Mouse (Mus musculus) forebrain, embryonic 14.5 days (tissue): ENCODE data around the gene Prep. TPM values are rescaled to one million over a fixed set of nuclear protein-coding genes. Genes with fewer than 3 reads are reported as not detected.

Experiments used
- ATAC-seq: fragments of 200-750 bp; cut with Nextera tagmentation; 2 replicates; pipeline ENCODE4 v1.8.0; 2017; ENCODE audit warnings: mild to moderate bottlenecking, moderate library complexity
- DNase-seq: peaks from one replicate; pipeline ENCODE4 v3.0.0-alpha.2; 2015; ENCODE audit warnings: low spot score
- H3K27ac ChIP-seq: fragments of 300-500 bp; sonication (generic); 2 replicates; pipeline ENCODE4 v1.5.1; 2014; ENCODE audit warnings: low read depth, mild to moderate bottlenecking, control low read depth, low read length, moderate library complexity
- H3K27me3 ChIP-seq: fragments of 300-500 bp; sonication (generic); replicated peaks from 2 replicates; pipeline ENCODE4 v1.6.1; 2014; ENCODE audit warnings: low read length, control low read depth, mixed read lengths; ENCODE audit not compliant: control insufficient read depth, insufficient read depth
- H3K36me3 ChIP-seq: fragments of 300-500 bp; sonication (generic); 2 replicates; pipeline ENCODE4 v1.6.1; 2014; ENCODE audit warnings: low read length, control low read depth; ENCODE audit not compliant: control insufficient read depth, insufficient read depth
- H3K4me1 ChIP-seq: fragments of 300-500 bp; sonication (generic); 2 replicates; pipeline ENCODE4 v1.6.1; 2014; ENCODE audit warnings: antibody characterized with exemption, low read length, control low read depth; ENCODE audit not compliant: control insufficient read depth, insufficient read depth
- H3K4me2 ChIP-seq: fragments of 300-500 bp; sonication (generic); 2 replicates; pipeline ENCODE4 v1.6.1; 2014; ENCODE audit warnings: mild to moderate bottlenecking, control low read depth, low read length
- H3K4me3 ChIP-seq: fragments of 300-500 bp; sonication (generic); 2 replicates; pipeline ENCODE4 v1.5.1; 2014; ENCODE audit warnings: low read depth, low read length, control low read depth
- H3K9ac ChIP-seq: fragments of 300-500 bp; sonication (generic); 2 replicates; pipeline ENCODE4 v1.6.1; 2014; ENCODE audit warnings: mild to moderate bottlenecking, low read length, control low read depth, moderate library complexity
- H3K9me3 ChIP-seq: fragments of 300-500 bp; sonication (generic); replicated peaks from 2 replicates; pipeline ENCODE4 v1.6.1; 2016; ENCODE audit warnings: low read length, control low read depth, mixed read lengths; ENCODE audit not compliant: control insufficient read depth
- WGBS: fragments of 180-500 bp; shearing (Covaris S2); extraction: QIAGEN DNeasy Blood & Tissue Kit; methylation state at CpG from one replicate; pipeline ENCODE4 v1.1.7; 2014; 5-methylcytosine and 5-hydroxymethylcytosine counted together
- polyA plus RNA-seq: library from polyadenylated mRNA; unstranded; fragments of >200 nt; fragmentation: Nextera tagmentation; extraction: Ambion mirVana; gene quantifications from 2 replicates; pipeline ENCODE4 v1.2.1, GENCODE M21; 2014

The Prep gene
- polyA plus RNA-seq, 1 experiment from 2014 or later, result 14.2 TPM

DNA sequence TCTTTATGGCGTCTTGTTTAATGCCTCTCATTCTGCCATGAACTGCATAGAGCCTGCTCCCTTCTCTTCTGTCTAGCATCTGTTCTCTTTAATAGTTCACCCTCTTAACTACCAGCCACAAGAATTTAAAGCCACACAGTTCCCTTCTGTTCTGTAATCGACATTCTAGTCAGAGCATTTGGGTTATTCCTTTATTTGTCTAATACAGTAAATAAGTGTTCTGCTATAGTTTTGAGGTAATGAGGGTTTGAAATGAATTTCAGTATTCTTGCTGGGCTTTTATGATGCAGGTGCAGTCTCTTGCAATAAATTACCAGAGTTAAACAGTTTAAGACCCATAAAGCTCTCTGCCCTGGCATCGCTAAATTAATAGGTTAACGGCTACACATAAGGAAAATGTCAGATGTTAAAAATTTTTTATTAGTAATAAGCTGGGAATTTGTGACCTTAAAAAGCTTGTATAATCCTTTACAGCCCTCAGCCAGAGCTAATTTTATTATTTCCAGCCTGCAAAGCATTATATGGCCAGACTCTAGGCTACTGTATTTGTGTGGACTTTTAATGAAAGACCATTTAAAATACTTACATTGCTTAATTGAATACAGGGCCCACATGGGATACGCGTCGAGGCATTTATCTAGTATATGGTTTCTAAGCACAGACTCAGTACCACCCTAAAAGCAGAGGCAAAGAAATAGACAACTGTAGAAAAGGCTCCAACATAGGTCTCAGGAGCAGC, 73.6 kb downstream of the Prep start:
- Histone ChIP-seq H3K9ac (no peak overlapping the region), H3K27ac (no peak overlapping the region), H3K4me1 (peaks cover 5% of the 10 kb centered on the region), H3K27me3 (no peaks in the 10 kb centered on the region), H3K36me3 (no peaks in the 10 kb centered on the region), H3K9me3 (no peaks in the 10 kb centered on the region), H3K4me3 (no peak overlapping the region), H3K4me2 (no peak overlapping the region)
- no peak for DNase-seq
- WGBS, result 72% methylated on average over 7 of the region's 7 CpGs
- ATAC-seq, result peak; percentile 44

DNA sequence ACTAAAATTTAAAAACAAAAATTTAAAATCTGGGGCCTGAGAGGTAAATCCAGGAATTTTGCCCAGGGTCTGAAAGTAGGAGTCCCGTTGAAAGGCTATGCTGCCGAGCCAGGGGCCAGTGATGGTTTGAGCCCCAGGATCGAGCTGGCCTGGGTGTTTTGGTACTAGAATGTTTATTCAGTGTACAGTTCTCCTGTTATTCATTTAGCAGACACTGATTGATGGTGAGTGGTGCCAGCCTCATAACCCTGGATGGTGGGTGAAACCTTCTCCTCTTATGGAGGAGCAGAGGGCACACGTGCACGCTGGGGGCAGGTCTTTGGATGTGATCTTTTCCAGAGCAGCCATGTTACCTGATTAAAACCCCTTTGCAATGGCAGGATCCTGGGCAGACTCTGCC, 75.4 kb downstream of the Prep start:
- H3K9me3 ChIP-seq, result no peaks in the 10 kb centered on the region
- H3K4me3 ChIP-seq, result no peak overlapping the region
- no peaks in the 10 kb centered on the region for H3K36me3 ChIP-seq
- DNase-seq (no peak), ATAC-seq (no peak)
- WGBS, result 91% methylated on average over 5 of the region's 5 CpGs
- H3K4me2 ChIP-seq, result no peak overlapping the region
- no peak overlapping the region for H3K27ac ChIP-seq
- no peak overlapping the region for H3K9ac ChIP-seq
- H3K4me1 ChIP-seq, result peaks cover 8% of the 10 kb centered on the region
- H3K27me3 ChIP-seq, result no peaks in the 10 kb centered on the region

DNA sequence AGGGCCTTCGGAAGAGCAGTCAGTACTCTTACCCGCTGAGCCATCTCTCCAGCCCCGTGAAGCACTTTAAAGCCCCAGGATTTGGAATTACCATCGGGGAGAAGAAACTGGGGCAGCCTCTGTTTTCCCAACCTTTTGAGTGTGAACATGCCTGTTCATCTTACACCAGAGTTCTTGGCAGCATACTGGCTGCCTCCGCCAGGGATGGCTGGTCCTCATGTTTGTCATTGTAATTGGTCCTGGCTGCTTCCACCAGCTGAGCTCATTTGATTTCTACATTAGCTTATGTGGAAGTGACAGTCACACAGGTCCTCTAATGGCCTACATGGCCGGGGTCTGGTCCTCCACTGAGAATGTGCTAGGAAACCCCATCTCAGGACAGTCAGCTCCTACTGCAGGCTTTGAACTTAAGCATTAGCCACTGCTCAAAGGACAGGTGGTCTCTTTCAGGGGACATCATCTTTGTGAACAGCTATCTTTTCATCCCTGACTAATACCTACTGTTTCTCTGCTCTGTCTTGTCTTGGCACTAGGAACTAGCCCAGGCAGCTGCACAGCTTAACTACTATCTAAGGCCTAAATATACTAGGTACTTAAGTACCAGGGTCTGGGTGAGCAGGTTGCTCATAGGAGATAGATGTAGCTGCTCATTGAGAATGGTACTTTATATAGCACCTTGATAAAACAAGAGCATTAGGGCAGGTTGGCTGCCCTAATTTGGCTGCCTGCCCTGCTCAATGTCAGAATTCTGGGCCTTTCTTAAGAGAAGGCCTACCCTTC, 77.2 kb downstream of the Prep start:
- H3K4me3 ChIP-seq, result no peak overlapping the region
- H3K9me3 ChIP-seq, result no peaks in the 10 kb centered on the region
- no peak overlapping the region for H3K4me2 ChIP-seq
- WGBS, result 83% methylated on average over 6 of the region's 6 CpGs
- no peaks in the 10 kb centered on the region for H3K36me3 ChIP-seq
- ATAC-seq (no peak), DNase-seq (peak; percentile 33)
- H3K27ac ChIP-seq, result no peak overlapping the region
- no peak overlapping the region for H3K9ac ChIP-seq
- H3K27me3 ChIP-seq, result no peaks in the 10 kb centered on the region
- H3K4me1 ChIP-seq, result peaks cover 8% of the 10 kb centered on the region

DNA sequence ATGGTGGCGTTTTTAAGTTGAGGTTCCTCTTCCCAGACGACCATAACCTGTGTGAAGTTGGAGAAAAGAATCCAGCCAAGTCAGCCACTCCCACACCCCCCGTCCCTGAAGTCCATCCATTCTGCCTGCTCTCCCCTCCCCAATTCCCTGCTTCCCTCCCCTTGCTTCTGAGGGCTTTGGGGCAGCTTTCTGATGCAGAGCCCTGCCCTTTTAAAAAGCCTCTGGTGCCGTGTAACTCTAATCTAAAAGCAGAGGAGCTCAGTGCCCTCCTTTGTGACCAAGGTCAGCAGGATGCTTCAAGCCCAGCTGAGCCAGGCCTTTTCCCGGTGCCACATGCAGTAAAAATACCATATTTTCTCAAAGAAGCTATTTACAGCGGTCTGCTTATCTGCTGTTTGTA, 79.8 kb downstream of the Prep start:
- no peak overlapping the region for H3K4me3 ChIP-seq
- peaks cover 11% of the 10 kb centered on the region for H3K4me1 ChIP-seq
- 15% methylated on average over 6 of the region's 6 CpGs for WGBS
- DNase-seq, result no peak
- no peaks in the 10 kb centered on the region for H3K27me3 ChIP-seq
- H3K36me3 ChIP-seq, result peaks cover 12% of the 10 kb centered on the region; the same call in 1 of the 2 replicates
- no peaks in the 10 kb centered on the region for H3K9me3 ChIP-seq
- H3K27ac ChIP-seq, result no peak overlapping the region
- ATAC-seq, result no peak
- no peak overlapping the region for H3K9ac ChIP-seq
- no peak overlapping the region for H3K4me2 ChIP-seq

DNA sequence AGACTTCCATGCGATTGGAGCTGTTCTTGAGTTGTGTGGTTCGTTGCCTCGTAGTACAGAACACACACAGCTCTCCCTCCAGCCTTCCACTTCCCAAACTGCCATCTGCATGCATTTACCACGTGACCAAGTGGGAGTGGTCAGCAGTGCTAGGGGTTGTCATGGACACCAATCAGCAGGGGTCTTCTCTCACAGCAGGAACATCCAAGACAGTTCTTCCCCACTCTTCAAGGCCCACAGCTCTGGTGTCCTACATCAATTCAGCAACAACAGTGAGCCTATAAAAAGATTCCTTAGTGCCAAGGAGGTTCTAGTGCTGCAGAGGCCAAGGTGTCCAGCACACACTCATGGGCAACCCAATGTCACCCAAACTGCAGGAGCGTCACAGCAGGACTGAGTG, 84.1 kb downstream of the Prep start:
- H3K9me3 ChIP-seq, result no peaks in the 10 kb centered on the region
- no peak overlapping the region for H3K9ac ChIP-seq
- H3K4me1 ChIP-seq, result peaks cover 12% of the 10 kb centered on the region
- H3K27ac ChIP-seq, result no peak overlapping the region
- WGBS, result 56% methylated on average over 5 of the region's 5 CpGs
- peak; percentile 22; the same call in 1 of the 2 replicates for ATAC-seq
- DNase-seq, result peak; percentile 36
- H3K4me2 ChIP-seq, result no peak overlapping the region
- H3K27me3 ChIP-seq, result no peaks in the 10 kb centered on the region
- H3K4me3 ChIP-seq, result no peak overlapping the region
- peaks cover 34% of the 10 kb centered on the region for H3K36me3 ChIP-seq

DNA sequence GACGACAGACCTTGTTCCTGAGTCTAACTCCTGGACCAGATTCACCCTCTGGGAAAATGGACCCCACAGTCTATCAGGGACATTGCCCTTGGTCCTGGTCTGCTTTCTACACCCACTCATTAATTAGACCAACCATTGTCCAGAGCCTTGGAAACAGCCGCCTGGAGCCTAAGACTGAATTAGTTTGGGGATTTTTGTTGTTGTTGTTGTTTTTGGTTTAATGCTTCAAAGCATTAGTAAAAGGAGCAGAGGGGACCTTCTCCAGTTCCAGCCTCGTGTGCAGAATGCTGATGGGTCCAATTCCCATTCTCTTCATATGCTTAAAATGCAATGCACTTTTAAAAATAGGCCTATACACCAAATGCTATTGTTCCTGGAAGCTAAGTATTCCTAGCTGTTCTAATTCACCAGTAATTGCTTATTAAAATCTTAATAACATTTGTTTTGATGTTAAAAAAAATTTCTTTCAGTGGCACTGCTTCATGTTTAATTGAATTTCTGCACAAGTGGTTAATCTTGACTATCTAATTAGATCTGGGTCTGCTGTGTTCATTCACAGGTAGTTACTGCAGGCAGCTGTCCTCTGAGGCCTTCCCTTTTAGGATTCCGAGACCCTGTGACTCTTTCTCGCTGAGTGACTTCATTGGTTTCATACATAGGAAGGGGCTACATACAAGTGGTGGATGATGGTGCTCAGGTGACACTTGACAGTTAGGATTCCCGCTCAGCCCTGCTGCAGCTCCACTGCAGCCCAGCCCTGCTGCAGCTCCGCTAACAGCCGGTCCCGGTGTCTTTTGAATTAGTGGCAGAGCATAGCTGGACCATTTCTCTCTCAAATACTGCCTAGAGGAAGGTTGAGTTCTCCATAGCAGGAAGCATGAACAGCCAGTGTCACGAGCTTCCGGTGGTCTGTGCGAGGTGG, 85.0 kb downstream of the Prep start:
- H3K27ac ChIP-seq, result no peak overlapping the region
- H3K4me1 ChIP-seq, result peaks cover 9% of the 10 kb centered on the region

DNA sequence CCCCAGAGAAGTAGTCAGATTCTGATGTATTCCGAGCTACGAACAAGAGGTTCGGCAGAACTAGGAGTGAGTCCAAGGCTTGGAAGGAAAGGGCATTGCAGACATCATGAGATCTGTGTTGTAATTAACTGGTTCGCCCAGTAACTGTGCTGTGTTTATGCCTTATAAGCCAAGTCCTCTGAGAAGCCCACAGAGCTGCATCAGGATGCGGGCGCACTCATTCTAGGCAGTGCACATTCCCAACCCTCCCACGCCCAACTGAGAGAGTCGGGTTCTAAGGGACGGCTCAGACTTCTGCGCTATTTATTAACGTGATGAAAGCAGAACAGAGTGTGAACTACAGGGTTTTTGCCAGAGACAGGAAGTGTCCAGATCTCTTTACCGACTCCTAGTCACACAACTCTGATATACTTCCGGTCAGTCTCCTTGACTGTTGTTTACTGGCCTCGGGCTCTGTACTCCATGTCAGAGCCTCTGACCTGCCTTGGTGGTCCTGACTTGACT, 87.6 kb downstream of the Prep start:
- 95% methylated on average over 14 of the region's 14 CpGs for WGBS
- H3K4me1 ChIP-seq, result peaks cover 9% of the 10 kb centered on the region

More for the DNA sequence above, 85.0 kb downstream of the Prep start:
- ATAC-seq, result peak; percentile 25
- WGBS, result 59% methylated on average over 12 of the region's 12 CpGs
- Histone ChIP-seq H3K4me3 (no peak overlapping the region), H3K4me2 (no peak overlapping the region), H3K27me3 (no peaks in the 10 kb centered on the region), H3K9ac (no peak overlapping the region), H3K9me3 (no peaks in the 10 kb centered on the region), H3K36me3 (peaks cover 41% of the 10 kb centered on the region)
- DNase-seq, result peak; percentile 46

DNA sequence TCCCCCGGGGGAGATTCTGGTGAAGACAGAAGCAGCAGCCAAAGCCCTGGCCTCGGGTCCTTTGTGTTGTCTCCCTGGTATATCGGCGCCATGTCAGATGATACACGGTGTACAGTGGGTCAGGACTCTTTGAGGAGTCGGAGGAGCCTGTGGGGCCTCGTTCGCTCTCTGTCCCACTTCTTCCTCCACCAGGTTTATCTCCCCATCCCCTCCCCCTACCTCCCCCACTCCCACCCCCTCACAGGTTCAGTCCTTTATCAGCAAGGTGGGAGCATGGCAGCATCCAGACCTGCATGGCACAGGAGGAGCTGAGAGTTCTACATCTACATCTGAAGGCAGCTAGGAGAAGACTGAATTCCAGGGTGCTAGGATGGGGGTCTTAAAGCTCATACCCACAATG, 98.8 kb downstream of the Prep start:
- no peak overlapping the region for H3K9ac ChIP-seq
- no peaks in the 10 kb centered on the region for H3K4me1 ChIP-seq
- no peak overlapping the region for H3K27ac ChIP-seq
- H3K4me3 ChIP-seq, result no peak overlapping the region
- DNase-seq (no peak), ATAC-seq (no peak)
- H3K4me2 ChIP-seq, result no peak overlapping the region
- H3K27me3 ChIP-seq, result no peaks in the 10 kb centered on the region
- H3K9me3 ChIP-seq, result no peaks in the 10 kb centered on the region
- WGBS, result 87% methylated on average over 8 of the region's 8 CpGs
- H3K36me3 ChIP-seq, result no peaks in the 10 kb centered on the region

More for the DNA sequence above, 87.6 kb downstream of the Prep start:
- H3K27ac ChIP-seq, result no peak overlapping the region
- no peak overlapping the region for H3K4me3 ChIP-seq
- H3K9ac ChIP-seq, result no peak overlapping the region
- H3K4me2 ChIP-seq, result no peak overlapping the region
- no peaks in the 10 kb centered on the region for H3K9me3 ChIP-seq
- ATAC-seq (no peak), DNase-seq (no peak)
- peaks cover 63% of the 10 kb centered on the region for H3K36me3 ChIP-seq
- H3K27me3 ChIP-seq, result no peaks in the 10 kb centered on the region
